Mouse (Mus musculus) megakaryocyte, embryonic 14.5 days (primary cell): ENCODE data around the gene Mast4.

Source experiments
- FLI1 ChIP-seq: IDR thresholded peaks from 2 replicates; pipeline ENCODE4 v1.6.1; 2012; ENCODE audit warnings: low read length, inconsistent platforms, mixed read lengths
- GATA1 ChIP-seq: IDR thresholded peaks from 3 replicates; pipeline ENCODE4 v1.6.1; 2012; ENCODE audit warnings: mixed read lengths, low read length, inconsistent platforms, borderline replicate concordance

DNA sequence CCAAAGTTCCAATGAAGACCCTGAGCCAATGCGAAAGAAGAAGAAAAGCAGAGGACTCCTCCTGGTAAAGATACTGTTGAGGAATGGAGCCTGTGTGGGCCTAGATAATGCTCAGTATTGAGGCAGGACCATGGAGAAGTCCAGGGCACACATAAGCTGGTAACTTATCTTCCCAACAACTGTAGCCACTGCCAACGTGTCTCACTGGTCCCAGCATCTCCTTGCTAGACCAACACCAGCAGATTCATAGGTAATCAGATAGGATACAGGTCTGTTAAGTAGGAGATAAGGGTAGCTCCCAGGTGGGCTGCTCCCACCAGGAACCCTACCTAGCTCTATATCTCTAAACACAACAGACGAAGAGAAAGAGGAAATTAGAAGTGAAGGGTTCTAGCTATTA lies 116.8 kb downstream of the Mast4 start:
- TF ChIP-seq GATA1 = no peak
- no peak for TF ChIP-seq FLI1
